Mouse (Mus musculus) intestine, embryonic 15.5 days (tissue): ENCODE results near the gene Abca16. TPM values are rescaled to one million over a fixed set of nuclear protein-coding genes. Genes with fewer than 3 reads are reported as not detected.
A peak's percentile ranks its signal among the peaks of the same experiment; 100 is the strongest.

Source experiments
- ATAC-seq: fragments of 200-750 bp; cut with Nextera tagmentation; 2 replicates; pipeline ENCODE4 v1.8.0; 2017; ENCODE audit warnings: moderate TSS enrichment, moderate library complexity
- H3K27ac ChIP-seq: fragments of 300-500 bp; sonication (generic); 2 replicates; pipeline ENCODE4 v1.5.1; 2015; ENCODE audit warnings: mild to moderate bottlenecking, inconsistent platforms
- H3K27me3 ChIP-seq: fragments of 300-500 bp; sonication (generic); replicated peaks from 2 replicates; pipeline ENCODE4 v1.6.1; 2015; ENCODE audit warnings: inconsistent platforms
- H3K36me3 ChIP-seq: fragments of 300-500 bp; sonication (generic); 2 replicates; pipeline ENCODE4 v1.6.1; 2015; ENCODE audit warnings: inconsistent platforms
- H3K4me1 ChIP-seq: fragments of 300-500 bp; sonication (generic); replicated peaks from 2 replicates; pipeline ENCODE4 v1.6.1; 2015; ENCODE audit warnings: inconsistent platforms
- H3K4me2 ChIP-seq: fragments of 300-500 bp; sonication (generic); replicated peaks from 2 replicates; pipeline ENCODE4 v1.6.1; 2015; ENCODE audit warnings: mild to moderate bottlenecking, inconsistent platforms
- H3K4me3 ChIP-seq: fragments of 300-500 bp; sonication (generic); replicated peaks from 2 replicates; pipeline ENCODE4 v1.5.1; 2015; ENCODE audit warnings: inconsistent platforms
- H3K9ac ChIP-seq: fragments of 300-500 bp; sonication (generic); 2 replicates; pipeline ENCODE4 v1.6.1; 2015; ENCODE audit warnings: inconsistent platforms
- H3K9me3 ChIP-seq: fragments of 300-500 bp; sonication (generic); 2 replicates; pipeline ENCODE4 v1.6.1; 2016; ENCODE audit warnings: inconsistent platforms
- WGBS: fragments of 180-500 bp; shearing (Covaris S2); methylation state at CpG from one replicate; pipeline ENCODE4 v1.1.7; 2015; 5-methylcytosine and 5-hydroxymethylcytosine counted together
- polyA plus RNA-seq: library from polyadenylated mRNA; unstranded; fragments of >200 nt; fragmentation: Nextera tagmentation; extraction: Ambion mirVana; gene quantifications from 2 replicates; pipeline ENCODE4 v1.2.1, GENCODE M21; 2015

Gene Abca16
- not detected in 2 replicates for polyA plus RNA-seq

- Histone ChIP-seq H3K4me1 (no peaks in the 10 kb centered on the region), H3K27ac (no peak within 1 kb of the TSS), H3K36me3 (no peaks in the 10 kb centered on the region), H3K9ac (no peak within 1 kb of the TSS), H3K4me2 (no peak within 1 kb of the TSS), H3K4me3 (no peak within 1 kb of the TSS), H3K27me3 (no peaks in the 10 kb centered on the region), H3K9me3 (no peaks in the 10 kb centered on the region)
- 73% methylated on average over 10 of the region's 10 CpGs for WGBS
- no peak for ATAC-seq
These were observed at the start of gene Abca16 for GRCm38 (mm10) chr7:120409447-120409846. TSS of gene Abca16 (plus strand) at chr7:120409647.

- no peaks in the 10 kb centered on the region for H3K9me3 ChIP-seq
- no peaks in the 10 kb centered on the region for H3K27me3 ChIP-seq
- no peak overlapping the region for H3K4me3 ChIP-seq
- H3K27ac ChIP-seq = no peak overlapping the region
- WGBS = 36% methylated on average over 13 of the region's 13 CpGs
- H3K4me2 ChIP-seq = no peak overlapping the region
- H3K9ac ChIP-seq = no peak overlapping the region
- H3K4me1 ChIP-seq = no peaks in the 10 kb centered on the region
- no peaks in the 10 kb centered on the region for H3K36me3 ChIP-seq
- ATAC-seq = no peak
These were observed 48.3 kb upstream of the Abca16 start for GRCm38 (mm10) chr7:120361159-120361558.

GRCm38 (mm10) chr7:120412391-120412790 lies 2.9 kb downstream of the Abca16 start:
- no peak for ATAC-seq
- Histone ChIP-seq H3K27me3 (no peaks in the 10 kb centered on the region), H3K9me3 (no peaks in the 10 kb centered on the region), H3K4me3 (no peak overlapping the region), H3K4me2 (no peak overlapping the region), H3K4me1 (no peaks in the 10 kb centered on the region), H3K27ac (no peak overlapping the region), H3K36me3 (no peaks in the 10 kb centered on the region), H3K9ac (no peak overlapping the region)
- 75% methylated on average over 1 of the region's 1 CpGs for WGBS

GRCm38 (mm10) chr7:120426625-120427024 lies 17.2 kb downstream of the Abca16 start:
- Histone ChIP-seq H3K4me1 (no peaks in the 10 kb centered on the region), H3K9me3 (no peaks in the 10 kb centered on the region), H3K4me2 (no peak overlapping the region), H3K4me3 (no peak overlapping the region), H3K36me3 (no peaks in the 10 kb centered on the region), H3K27ac (no peak overlapping the region), H3K27me3 (no peaks in the 10 kb centered on the region), H3K9ac (no peak overlapping the region)
- 15% methylated on average over 3 of the region's 3 CpGs for WGBS
- ATAC-seq = no peak

GRCm38 (mm10) chr7:120431464-120431863 lies 22.0 kb downstream of the Abca16 start:
- Histone ChIP-seq H3K9ac (no peak overlapping the region), H3K4me1 (no peaks in the 10 kb centered on the region), H3K36me3 (no peaks in the 10 kb centered on the region), H3K4me3 (no peak overlapping the region), H3K27me3 (no peaks in the 10 kb centered on the region), H3K9me3 (no peaks in the 10 kb centered on the region), H3K4me2 (no peak overlapping the region), H3K27ac (no peak overlapping the region)
- no peak for ATAC-seq

GRCm38 (mm10) chr7:120503891-120504662 lies 94.6 kb downstream of the Abca16 start:
- WGBS = 14% methylated on average over 31 of the region's 31 CpGs

GRCm38 (mm10) chr7:120504663-120504979 lies 95.2 kb downstream of the Abca16 start:
- Histone ChIP-seq H3K36me3 (no peaks in the 10 kb centered on the region), H3K4me3 (peak overlapping the region; percentile 35), H3K4me1 (no peaks in the 10 kb centered on the region), H3K27me3 (no peaks in the 10 kb centered on the region), H3K27ac (no peak overlapping the region), H3K9ac (peak overlapping the region; percentile 31; the same call in 1 of the 2 replicates), H3K4me2 (peak overlapping the region; percentile 80), H3K9me3 (no peaks in the 10 kb centered on the region)
- ATAC-seq = no peak
- 25% methylated on average over 5 of the region's 5 CpGs for WGBS

More at GRCm38 (mm10) chr7:120503891-120504662, 94.6 kb downstream of the Abca16 start:
- Histone ChIP-seq H3K4me1 (no peaks in the 10 kb centered on the region), H3K36me3 (no peaks in the 10 kb centered on the region), H3K27me3 (no peaks in the 10 kb centered on the region), H3K4me2 (peak overlapping the region; percentile 80), H3K9ac (peak overlapping the region; percentile 31; the same call in 1 of the 2 replicates), H3K4me3 (peak overlapping the region; percentile 35), H3K9me3 (no peaks in the 10 kb centered on the region), H3K27ac (no peak overlapping the region)
- no peak for ATAC-seq

GRCm38 (mm10) chr7:120534805-120535204 lies 125.4 kb downstream of the Abca16 start:
- H3K9ac ChIP-seq = no peak overlapping the region
- H3K27me3 ChIP-seq = no peaks in the 10 kb centered on the region
- 61% methylated on average over 2 of the region's 2 CpGs for WGBS
- H3K4me3 ChIP-seq = no peak overlapping the region
- no peaks in the 10 kb centered on the region for H3K9me3 ChIP-seq
- H3K4me2 ChIP-seq = no peak overlapping the region
- no peak overlapping the region for H3K27ac ChIP-seq
- no peaks in the 10 kb centered on the region for H3K4me1 ChIP-seq
- no peak for ATAC-seq
- H3K36me3 ChIP-seq = no peaks in the 10 kb centered on the region

GRCm38 (mm10) chr7:120552479-120553180 lies 143.2 kb downstream of the Abca16 start:
- ATAC-seq = no peak
- Histone ChIP-seq H3K9ac (no peak overlapping the region), H3K36me3 (no peaks in the 10 kb centered on the region), H3K9me3 (no peaks in the 10 kb centered on the region), H3K27ac (no peak overlapping the region), H3K4me1 (no peaks in the 10 kb centered on the region), H3K4me2 (no peak overlapping the region), H3K27me3 (no peaks in the 10 kb centered on the region), H3K4me3 (no peak overlapping the region)
- WGBS = 44% methylated on average over 12 of the region's 12 CpGs

- Histone ChIP-seq H3K4me2 (no peak overlapping the region), H3K27ac (no peak overlapping the region), H3K9ac (no peak overlapping the region), H3K27me3 (no peaks in the 10 kb centered on the region), H3K4me1 (no peaks in the 10 kb centered on the region), H3K4me3 (no peak overlapping the region), H3K9me3 (no peaks in the 10 kb centered on the region), H3K36me3 (no peaks in the 10 kb centered on the region)
- WGBS = 49% methylated on average over 12 of the region's 12 CpGs
- ATAC-seq = no peak
These were observed 143.7 kb downstream of the Abca16 start for GRCm38 (mm10) chr7:120553181-120553551.

GRCm38 (mm10) chr7:120567366-120567765 lies 157.9 kb downstream of the Abca16 start:
- H3K4me3 ChIP-seq = no peak overlapping the region
- no peak overlapping the region for H3K4me2 ChIP-seq
- no peaks in the 10 kb centered on the region for H3K4me1 ChIP-seq
- H3K27ac ChIP-seq = no peak overlapping the region
- no peaks in the 10 kb centered on the region for H3K9me3 ChIP-seq
- no peak overlapping the region for H3K9ac ChIP-seq
- peak; percentile 55; the same call in 1 of the 2 replicates for ATAC-seq
- H3K36me3 ChIP-seq = no peaks in the 10 kb centered on the region
- 46% methylated on average over 8 of the region's 8 CpGs for whole genome bisulfite sequencing
- H3K27me3 ChIP-seq = no peaks in the 10 kb centered on the region

- H3K27me3 ChIP-seq = no peaks in the 10 kb centered on the region
- ATAC-seq = no peak
These were observed 167.1 kb downstream of the Abca16 start for GRCm38 (mm10) chr7:120576520-120576919.

More at GRCm38 (mm10) chr7:120576520-120576919, 167.1 kb downstream of the Abca16 start:
- H3K4me1 ChIP-seq = no peaks in the 10 kb centered on the region
- no peaks in the 10 kb centered on the region for H3K9me3 ChIP-seq
- H3K9ac ChIP-seq = no peak overlapping the region
- no peak overlapping the region for H3K4me2 ChIP-seq
- no peak overlapping the region for H3K27ac ChIP-seq
- WGBS = 77% methylated on average over 3 of the region's 3 CpGs
- no peak overlapping the region for H3K4me3 ChIP-seq
- H3K36me3 ChIP-seq = no peaks in the 10 kb centered on the region
